Mouse (Mus musculus): Measurements from ENCODE around the gene Fnip2. TPM values are rescaled to one million over a fixed set of nuclear protein-coding genes. Genes with fewer than 3 reads are reported as not detected.
A peak's percentile ranks its signal among the peaks of the same experiment; 100 is the strongest.

Gene Fnip2
- polyA plus RNA-seq, 1 experiment, result 0.36 TPM

DNA sequence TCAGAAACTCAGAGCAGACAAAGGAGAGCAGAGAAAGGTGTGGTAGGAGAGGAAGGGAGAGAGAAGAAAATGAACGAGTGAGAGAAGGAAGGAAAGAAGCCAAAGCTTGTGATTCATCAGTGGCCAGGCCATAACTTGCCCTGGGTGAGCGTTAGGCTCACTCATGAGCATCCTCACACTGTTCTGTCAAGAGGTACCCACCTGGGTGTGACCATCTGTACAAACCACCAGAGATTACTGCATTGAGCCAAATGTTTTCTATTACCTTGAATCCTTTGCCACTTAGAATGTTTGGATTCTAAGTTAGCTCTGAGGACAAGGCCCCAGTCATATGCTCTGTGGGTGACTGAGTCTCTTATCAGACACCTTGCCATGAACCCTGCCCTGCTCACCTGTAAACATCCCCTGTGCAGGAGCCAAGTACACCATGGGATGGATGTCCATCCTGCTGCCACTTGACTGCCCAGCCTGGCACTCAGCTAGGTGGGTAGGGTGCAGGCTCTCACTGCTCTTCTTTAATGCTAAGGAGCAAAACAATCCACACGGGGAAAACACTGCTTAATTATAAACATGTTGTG, 29.9 kb downstream of the Fnip2 start:
- H3K4me1 ChIP-seq (ENCODE audit: control insufficient read depth), result peaks cover 55% of the 10 kb centered on the region

DNA sequence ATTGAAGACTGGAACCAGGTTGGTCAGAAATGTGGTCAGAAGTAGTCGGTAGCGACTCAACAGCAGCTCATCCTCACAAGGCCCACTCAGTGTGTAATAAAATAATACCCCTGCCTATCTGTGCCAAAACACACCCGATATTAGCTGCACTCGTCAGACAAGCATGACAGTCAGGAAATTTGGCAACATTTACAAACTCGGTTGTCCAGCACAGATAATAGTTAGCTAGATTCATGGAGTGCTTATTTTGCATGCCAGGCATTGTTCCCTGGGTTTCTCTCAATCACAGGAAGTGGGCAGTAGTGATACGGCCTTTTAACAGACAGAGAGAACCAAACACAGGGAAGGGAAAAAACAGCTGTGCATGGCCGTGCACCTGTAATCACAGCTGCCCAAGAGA, 30.6 kb downstream of the Fnip2 start:
- Histone ChIP-seq H3K4me3 (replicated peaks) (no peak overlapping the region), H3K27me3 (ENCODE audit: control insufficient read depth) (no peaks in the 10 kb centered on the region), H3K36me3 (ENCODE audit: control insufficient read depth) (peaks cover 56% of the 10 kb centered on the region), H3K4me1 (ENCODE audit: control insufficient read depth) (peaks cover 51% of the 10 kb centered on the region), H3K9me3 (ENCODE audit: control insufficient read depth, low read length) (no peaks in the 10 kb centered on the region)
- TF ChIP-seq GATA1 (IDR thresholded peaks at IDR 0.05; ENCODE audit: low read length), result no peak
- TF ChIP-seq TAL1 (IDR thresholded peaks at IDR 0.05; ENCODE audit: low read length), result no peak

More for the DNA sequence above, 29.9 kb downstream of the Fnip2 start:
- Histone ChIP-seq H3K27me3 (ENCODE audit: control insufficient read depth) (no peaks in the 10 kb centered on the region), H3K9me3 (ENCODE audit: control insufficient read depth, low read length) (no peaks in the 10 kb centered on the region), H3K36me3 (ENCODE audit: control insufficient read depth) (peaks cover 55% of the 10 kb centered on the region), H3K4me3 (replicated peaks) (no peak overlapping the region)
- TF ChIP-seq GATA1 (IDR thresholded peaks at IDR 0.05; ENCODE audit: low read length) (no peak), TAL1 (IDR thresholded peaks at IDR 0.05; ENCODE audit: low read length) (no peak)

DNA sequence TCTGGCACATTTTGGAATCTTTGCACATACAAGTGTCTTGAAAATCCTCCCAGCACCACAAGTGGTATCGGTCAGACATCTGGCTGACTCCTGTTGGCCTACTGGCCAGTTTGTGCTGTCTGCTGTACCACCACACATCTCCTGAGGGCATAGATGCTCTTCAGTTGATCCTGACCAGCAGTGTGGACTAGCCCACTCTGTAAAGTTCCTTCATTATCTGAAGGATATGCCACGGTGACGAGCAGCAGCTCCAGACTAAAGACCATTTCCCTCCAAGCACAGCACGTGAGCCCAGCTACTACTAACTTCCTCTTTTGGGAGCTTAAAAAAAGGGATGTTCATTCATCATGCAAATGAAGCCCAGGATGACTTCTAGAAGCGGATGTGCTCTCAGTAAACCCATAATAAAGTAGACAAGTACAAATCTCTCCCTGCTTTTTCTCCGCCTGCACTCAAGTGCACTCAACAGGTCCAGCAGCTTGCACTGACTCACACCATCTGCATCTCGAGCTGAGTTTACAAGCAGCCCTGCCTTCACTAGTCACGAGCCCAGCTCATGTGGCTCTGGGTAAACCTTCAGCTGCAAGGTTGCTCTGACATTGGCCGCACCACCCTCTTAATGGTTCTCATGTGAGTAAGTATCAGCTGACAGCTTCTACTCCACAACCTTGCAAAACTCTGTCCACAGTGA, 35.9 kb downstream of the Fnip2 start:
- H3K4me1 ChIP-seq (ENCODE audit: control insufficient read depth), result peaks cover 62% of the 10 kb centered on the region
- H3K9me3 ChIP-seq (ENCODE audit: control insufficient read depth, low read length), result no peaks in the 10 kb centered on the region
- H3K36me3 ChIP-seq (ENCODE audit: control insufficient read depth), result peaks cover 73% of the 10 kb centered on the region
- TF ChIP-seq TAL1 (IDR thresholded peaks at IDR 0.05; ENCODE audit: low read length) (no peak), GATA1 (IDR thresholded peaks at IDR 0.05; ENCODE audit: low read length) (no peak)
- no peaks in the 10 kb centered on the region for H3K27me3 ChIP-seq (ENCODE audit: control insufficient read depth)
- H3K4me3 ChIP-seq (replicated peaks), result no peak overlapping the region

DNA sequence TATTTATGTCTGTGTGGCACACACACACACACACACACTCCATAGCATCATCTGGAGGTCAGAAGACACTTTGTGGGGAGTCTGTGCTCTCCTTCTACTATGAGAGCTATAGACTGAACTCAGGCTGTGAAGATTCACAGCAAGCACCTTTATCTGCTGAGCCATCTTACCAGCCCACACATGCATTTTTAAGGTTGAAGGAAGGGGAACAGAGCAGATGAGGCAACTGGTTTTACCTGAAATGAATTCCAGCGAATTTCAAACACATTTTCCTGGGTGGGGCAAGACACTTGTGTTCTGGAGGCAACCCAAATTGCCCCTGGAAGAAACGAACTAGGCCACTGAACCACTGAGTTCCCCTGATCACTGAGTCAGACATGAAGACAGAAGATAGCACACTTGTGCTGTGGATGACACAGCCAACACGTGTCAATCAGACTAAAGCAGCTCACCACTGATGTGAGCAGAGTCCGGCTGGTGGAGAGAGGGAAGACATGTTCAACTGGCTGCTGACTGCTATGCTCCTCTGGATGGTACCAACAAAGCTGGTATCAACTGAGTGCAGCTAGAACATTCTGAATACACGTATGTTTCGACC, 38.0 kb downstream of the Fnip2 start:
- peaks cover 71% of the 10 kb centered on the region for H3K36me3 ChIP-seq (ENCODE audit: control insufficient read depth)
- H3K9me3 ChIP-seq (ENCODE audit: control insufficient read depth, low read length), result no peaks in the 10 kb centered on the region
- H3K4me3 ChIP-seq (replicated peaks), result no peak overlapping the region
- no peak for TF ChIP-seq TAL1 (IDR thresholded peaks at IDR 0.05; ENCODE audit: low read length)
- peak; percentile 65; the same call in 1 of the 2 replicates for TF ChIP-seq GATA1 (IDR thresholded peaks at IDR 0.05; ENCODE audit: low read length)
- no peaks in the 10 kb centered on the region for H3K27me3 ChIP-seq (ENCODE audit: control insufficient read depth)
- H3K4me1 ChIP-seq (ENCODE audit: control insufficient read depth), result peaks cover 54% of the 10 kb centered on the region

DNA sequence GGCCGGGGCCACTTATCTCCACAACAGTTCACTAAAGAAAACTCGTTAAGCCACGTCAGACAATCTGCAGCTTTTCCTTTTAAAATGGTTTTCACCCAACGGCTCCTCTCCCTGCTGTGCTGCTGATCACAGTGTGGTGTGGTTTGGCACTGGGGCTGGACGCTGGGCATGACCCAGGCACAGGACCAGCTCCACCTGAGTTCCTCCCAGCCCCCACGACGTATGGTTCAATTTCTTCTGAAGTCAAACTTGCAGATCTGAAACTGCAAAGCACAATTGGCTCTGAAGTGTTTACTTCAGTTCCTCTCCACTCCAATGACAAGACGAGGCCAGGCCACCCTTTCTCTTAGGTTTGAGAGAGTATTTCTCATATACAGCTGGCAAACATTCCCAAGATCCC, 39.1 kb downstream of the Fnip2 start:
- H3K36me3 ChIP-seq (ENCODE audit: control insufficient read depth), result peaks cover 78% of the 10 kb centered on the region
- H3K27me3 ChIP-seq (ENCODE audit: control insufficient read depth), result no peaks in the 10 kb centered on the region
- no peak overlapping the region for H3K4me3 ChIP-seq (replicated peaks)
- no peaks in the 10 kb centered on the region for H3K9me3 ChIP-seq (ENCODE audit: control insufficient read depth, low read length)
- peaks cover 57% of the 10 kb centered on the region for H3K4me1 ChIP-seq (ENCODE audit: control insufficient read depth)
- TF ChIP-seq GATA1 (IDR thresholded peaks at IDR 0.05; ENCODE audit: low read length) (no peak), TAL1 (IDR thresholded peaks at IDR 0.05; ENCODE audit: low read length) (no peak)

DNA sequence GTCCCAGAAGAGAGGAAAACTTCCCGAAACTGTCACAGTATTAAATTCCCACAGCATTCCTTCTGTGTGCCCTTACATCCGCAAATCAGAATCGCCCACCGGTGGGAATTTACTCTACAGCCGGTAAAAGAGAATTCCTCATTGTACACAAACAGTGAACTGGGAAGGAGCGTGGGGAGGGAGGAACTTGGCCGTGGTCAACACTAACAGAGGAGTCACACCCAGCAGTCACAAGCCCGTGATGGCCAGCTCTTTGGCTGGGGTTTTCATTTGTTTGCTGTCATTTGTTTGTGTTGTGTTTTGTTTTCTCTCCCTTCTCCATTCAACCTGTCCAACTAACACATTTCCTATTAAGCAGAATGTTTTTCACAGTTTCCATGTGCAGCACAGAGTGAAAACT, 39.7 kb downstream of the Fnip2 start:
- no peaks in the 10 kb centered on the region for H3K9me3 ChIP-seq (ENCODE audit: control insufficient read depth, low read length)
- H3K4me3 ChIP-seq (replicated peaks), result no peak overlapping the region
- no peak for TF ChIP-seq TAL1 (IDR thresholded peaks at IDR 0.05; ENCODE audit: low read length)
- no peak for TF ChIP-seq GATA1 (IDR thresholded peaks at IDR 0.05; ENCODE audit: low read length)
- peaks cover 78% of the 10 kb centered on the region for H3K36me3 ChIP-seq (ENCODE audit: control insufficient read depth)
- peaks cover 56% of the 10 kb centered on the region for H3K4me1 ChIP-seq (ENCODE audit: control insufficient read depth)
- no peaks in the 10 kb centered on the region for H3K27me3 ChIP-seq (ENCODE audit: control insufficient read depth)

DNA sequence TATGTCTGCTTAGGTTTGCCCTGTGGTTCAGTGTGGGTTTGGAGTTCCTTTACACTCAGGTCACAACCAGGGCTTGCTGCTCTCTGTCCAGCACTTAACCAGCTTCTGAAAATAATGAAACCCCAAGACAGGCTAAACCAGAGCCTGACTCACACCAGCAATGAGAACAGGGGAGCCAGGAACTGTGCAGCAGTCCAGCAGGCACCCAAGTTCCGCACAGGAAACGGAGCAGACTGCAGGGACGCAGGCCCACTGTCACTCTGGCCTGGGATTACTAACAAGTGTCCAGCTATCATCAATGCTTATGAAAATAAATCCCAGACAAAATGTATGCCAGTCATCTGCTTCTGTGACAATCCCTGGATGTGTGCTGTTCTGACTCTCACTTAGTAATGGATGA, 40.1 kb downstream of the Fnip2 start:
- no peak overlapping the region for H3K4me3 ChIP-seq (replicated peaks)
- no peaks in the 10 kb centered on the region for H3K9me3 ChIP-seq (ENCODE audit: control insufficient read depth, low read length)
- peaks cover 60% of the 10 kb centered on the region for H3K4me1 ChIP-seq (ENCODE audit: control insufficient read depth)
- TF ChIP-seq TAL1 (IDR thresholded peaks at IDR 0.05; ENCODE audit: low read length) (no peak), GATA1 (IDR thresholded peaks at IDR 0.05; ENCODE audit: low read length) (no peak)
- H3K27me3 ChIP-seq (ENCODE audit: control insufficient read depth), result no peaks in the 10 kb centered on the region
- H3K36me3 ChIP-seq (ENCODE audit: control insufficient read depth), result peaks cover 82% of the 10 kb centered on the region

DNA sequence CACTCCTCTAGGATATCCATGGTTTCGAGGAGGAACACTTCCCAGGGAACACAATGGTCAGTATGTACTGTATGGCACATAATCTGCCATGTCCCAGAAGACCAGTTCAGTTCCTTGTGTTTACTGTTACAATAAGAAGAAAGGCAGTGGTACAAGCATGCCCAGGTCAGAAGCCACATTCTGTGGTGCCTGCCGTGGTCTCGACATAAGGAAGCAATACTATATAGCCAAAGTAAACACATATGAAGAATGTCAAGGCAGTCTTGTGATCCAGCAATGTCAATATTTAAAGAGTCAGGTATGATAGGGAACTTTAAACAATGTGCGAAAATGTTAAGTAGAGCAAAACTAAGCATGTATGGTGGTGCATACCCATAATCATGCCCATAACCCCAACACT, 44.2 kb downstream of the Fnip2 start:
- peaks cover 47% of the 10 kb centered on the region for H3K4me1 ChIP-seq (ENCODE audit: control insufficient read depth)
- H3K27me3 ChIP-seq (ENCODE audit: control insufficient read depth), result no peaks in the 10 kb centered on the region
- TF ChIP-seq GATA1 (IDR thresholded peaks at IDR 0.05; ENCODE audit: low read length), result no peak
- no peak for TF ChIP-seq TAL1 (IDR thresholded peaks at IDR 0.05; ENCODE audit: low read length)
- no peaks in the 10 kb centered on the region for H3K9me3 ChIP-seq (ENCODE audit: control insufficient read depth, low read length)
- H3K36me3 ChIP-seq (ENCODE audit: control insufficient read depth), result peaks cover 65% of the 10 kb centered on the region
- no peak overlapping the region for H3K4me3 ChIP-seq (replicated peaks)

DNA sequence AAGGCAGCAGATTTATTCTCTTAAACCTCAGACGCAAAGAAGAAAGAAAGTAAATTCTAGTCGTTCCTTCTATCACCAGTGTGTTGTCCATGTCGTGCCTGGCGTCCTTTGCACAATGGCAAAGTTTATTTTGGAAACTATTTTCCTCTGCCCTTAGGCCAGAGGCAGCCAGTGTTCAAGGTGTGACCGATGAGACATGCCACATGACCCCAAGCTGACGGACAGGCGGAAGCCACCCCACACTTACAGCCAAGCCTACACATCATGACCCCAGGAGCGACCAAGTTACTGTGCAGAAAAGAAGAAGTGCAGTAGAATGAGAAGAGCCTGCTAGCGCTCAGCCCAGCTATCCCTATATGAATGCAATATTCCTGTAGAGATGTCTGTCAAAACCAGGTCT, 47.7 kb downstream of the Fnip2 start:
- Histone ChIP-seq H3K9me3 (ENCODE audit: control insufficient read depth, low read length) (no peaks in the 10 kb centered on the region), H3K36me3 (ENCODE audit: control insufficient read depth) (peaks cover 71% of the 10 kb centered on the region), H3K4me3 (replicated peaks) (no peak overlapping the region), H3K4me1 (ENCODE audit: control insufficient read depth) (peaks cover 48% of the 10 kb centered on the region), H3K27me3 (ENCODE audit: control insufficient read depth) (no peaks in the 10 kb centered on the region)
- TF ChIP-seq TAL1 (IDR thresholded peaks at IDR 0.05; ENCODE audit: low read length), result no peak
- TF ChIP-seq GATA1 (IDR thresholded peaks at IDR 0.05; ENCODE audit: low read length), result no peak
